Mouse (Mus musculus) small intestine, adult 2 months (tissue): ENCODE data around the gene Phlda3. TPM values are rescaled to one million over a fixed set of nuclear protein-coding genes. Genes with fewer than 3 reads are reported as not detected.

Experiments used
- H3K27ac ChIP-seq: fragments of 200-500 bp; 2 replicates; pipeline ENCODE4 v1.5.1; 2012; ENCODE audit warnings: low read depth, low read length, control low read depth, inconsistent platforms; ENCODE audit not compliant: insufficient read depth
- H3K27me3 ChIP-seq: fragments of 200-500 bp; 2 replicates; pipeline ENCODE4 v1.6.1; 2012; ENCODE audit warnings: mild to moderate bottlenecking, moderate library complexity, low read length, inconsistent platforms; ENCODE audit not compliant: control insufficient read depth, insufficient read depth
- H3K36me3 ChIP-seq: fragments of 200-500 bp; 2 replicates; pipeline ENCODE4 v1.6.1; 2012; ENCODE audit warnings: mild to moderate bottlenecking, low read length, control low read depth, inconsistent platforms; ENCODE audit not compliant: control insufficient read depth, insufficient read depth
- H3K4me1 ChIP-seq: fragments of 200-500 bp; 2 replicates; pipeline ENCODE4 v1.6.1; 2012; ENCODE audit warnings: low read length, inconsistent platforms, mixed read lengths; ENCODE audit not compliant: control insufficient read depth, insufficient read depth, insufficient read length
- H3K4me3 ChIP-seq: fragments of 200-500 bp; 2 replicates; pipeline ENCODE4 v1.5.1; 2012; ENCODE audit warnings: low read depth, mild to moderate bottlenecking, control low read depth, inconsistent platforms, low read length, moderate library complexity
- CTCF ChIP-seq: fragments of 200-500 bp; IDR thresholded peaks from 2 replicates; pipeline ENCODE4 v1.5.1; 2012; ENCODE audit warnings: low read depth, mild to moderate bottlenecking, control low read depth, inconsistent platforms, low read length, moderate library complexity, mixed read lengths; ENCODE audit not compliant: insufficient replicate concordance, insufficient read length; ENCODE audit errors: extremely low read depth
- POLR2A ChIP-seq: fragments of 200-500 bp; IDR thresholded peaks from 2 replicates; pipeline ENCODE4 v1.6.1; 2012; ENCODE audit warnings: low read depth, mild to moderate bottlenecking, control low read depth, inconsistent platforms, low read length, moderate library complexity
- WGBS: fragments of 180-500 bp; shearing (Covaris S2); methylation state at CpG from one replicate; pipeline ENCODE4 v1.1.7; 2018; 5-methylcytosine and 5-hydroxymethylcytosine counted together
- polyA plus RNA-seq: library from polyadenylated mRNA; depleted of rRNA; stranded (reverse); fragments of >200 nt; gene quantifications from 2 replicates; pipeline ENCODE4 v1.2.3, GENCODE M21; 2012; rRNA removed

The Phlda3 gene
- polyA plus RNA-seq, 1 experiment, result 8.7 TPM

GRCm38 (mm10) chr1:135814531-135814930, 48.6 kb downstream of the Phlda3 start:
- WGBS, result 40% methylated on average over 5 of the region's 5 CpGs
- TF ChIP-seq CTCF, result no peak
- Histone ChIP-seq H3K4me3 (no peak overlapping the region), H3K27me3 (no peaks in the 10 kb centered on the region), H3K36me3 (no peaks in the 10 kb centered on the region), H3K27ac (peak overlapping the region; percentile 99), H3K4me1 (peaks cover 49% of the 10 kb centered on the region)

GRCm38 (mm10) chr1:135817595-135817994, 51.7 kb downstream of the Phlda3 start:
- WGBS, result 34% methylated on average over 4 of the region's 4 CpGs

GRCm38 (mm10) chr1:135818481-135819086, 52.7 kb downstream of the Phlda3 start, which contains the start of gene Lad1:
TSS of gene Lad1 (plus strand) at chr1:135818598.
- no peak for TF ChIP-seq CTCF
- TF ChIP-seq POLR2A, result peak; percentile 83
- Histone ChIP-seq H3K4me1 (peaks cover 29% of the 10 kb centered on the region), H3K27ac (peak within 1 kb of the TSS; percentile 93), H3K36me3 (no peaks in the 10 kb centered on the region), H3K27me3 (no peaks in the 10 kb centered on the region), H3K4me3 (peak within 1 kb of the TSS; percentile 75)
- WGBS, result 1% methylated on average over 63 of the region's 63 CpGs

More at GRCm38 (mm10) chr1:135817595-135817994, 51.7 kb downstream of the Phlda3 start:
- Histone ChIP-seq H3K27ac (no peak overlapping the region), H3K4me1 (peaks cover 30% of the 10 kb centered on the region), H3K36me3 (no peaks in the 10 kb centered on the region), H3K27me3 (no peaks in the 10 kb centered on the region), H3K4me3 (no peak overlapping the region)
- TF ChIP-seq CTCF (no peak), POLR2A (no peak)

Other genes with a start within 250 kb of the Phlda3 start
- gene Nav1, start 158.8 kb upstream of the Phlda3 start, polyA plus RNA-seq, result 4.7 and 6.2 TPM in 2 replicates
- 140 and 147 TPM in 2 replicates for gene Csrp1, start 46.1 kb upstream of the Phlda3 start, polyA plus RNA-seq
- gene Tnni1, start 13.3 kb downstream of the Phlda3 start, polyA plus RNA-seq, result 0.42 and 5.0 TPM in 2 replicates
- 128 and 314 TPM in 2 replicates for gene Lad1, start 52.5 kb downstream of the Phlda3 start, polyA plus RNA-seq
- 0.56 TPM in 2 replicates for gene Tnnt2, start 70.2 kb downstream of the Phlda3 start, polyA plus RNA-seq
- gene Pkp1, start 153.1 kb downstream of the Phlda3 start, polyA plus RNA-seq, result 5.0 and 12.5 TPM in 2 replicates
- 0.11 and 0.34 TPM in 2 replicates for gene Igfn1, start 240.2 kb downstream of the Phlda3 start, polyA plus RNA-seq
- 20.4 and 21.8 TPM in 2 replicates for gene Tmem9, start 242.0 kb downstream of the Phlda3 start, polyA plus RNA-seq